Mouse (Mus musculus) MEL (cell line): ENCODE data around the gene Ccdc80.

Experiments used
- EP300 ChIP-seq, 2 experiments: IDR thresholded peaks; 2 replicates each; pipeline ENCODE4 v1.6.1; 2011; ENCODE audit warnings: improper control_type of control experiment in 2 of 2, low read length in 2 of 2, low read depth in 1 of 2, mild to moderate bottlenecking in 1 of 2
- POLR2A ChIP-seq, 2 experiments: IDR thresholded peaks; 2 replicates each; pipeline ENCODE4 v1.6.1; 2011 to 2012; ENCODE audit warnings: low read length in 2 of 2, mild to moderate bottlenecking in 2 of 2, control low read depth in 1 of 2, improper control_type of control experiment in 1 of 2, low read depth in 1 of 2, moderate library complexity in 1 of 2; ENCODE audit not compliant: control insufficient read depth in 1 of 2, insufficient read depth in 1 of 2, poor library complexity in 1 of 2

DNA sequence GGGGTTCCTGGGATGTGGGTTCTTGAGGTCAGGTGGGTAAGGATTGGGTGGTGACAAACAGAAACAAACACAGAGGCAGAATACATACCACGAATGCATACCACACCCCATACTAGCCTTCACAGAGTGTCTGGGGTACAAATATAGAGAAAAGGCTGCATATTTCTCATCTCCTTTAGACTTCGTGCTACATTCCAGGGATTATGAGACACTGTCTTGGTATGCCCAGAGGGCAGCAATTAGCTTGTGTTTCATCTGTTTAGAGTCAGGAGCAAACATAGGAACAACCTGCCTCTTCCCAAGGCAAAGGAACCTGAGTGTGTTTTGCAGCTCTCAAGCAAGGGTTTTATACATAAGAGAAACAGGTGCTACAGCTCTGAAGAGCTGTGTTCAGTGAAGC lies 21.8 kb upstream of the Ccdc80 start:
- TF ChIP-seq POLR2A (IDR thresholded peaks at IDR 0.05; ENCODE audit: control insufficient read depth in 1 of 2, insufficient read depth in 1 of 2, low read depth in 1 of 2, low read length in 2 of 2, poor library complexity in 1 of 2) (no peak), EP300 (IDR thresholded peaks at IDR 0.05; ENCODE audit: low read depth in 1 of 2, low read length in 2 of 2) (no peak)
